Mouse (Mus musculus) midbrain, postnatal 0 days (tissue): Measurements from ENCODE around the gene Zbtb5. TPM values are rescaled to one million over a fixed set of nuclear protein-coding genes. Genes with fewer than 3 reads are reported as not detected.

Experiments
- ATAC-seq: fragments of 200-750 bp; cut with Nextera tagmentation; 2 replicates; pipeline ENCODE4 v1.8.0; 2017; ENCODE audit warnings: moderate number of reproducible peaks, mild to moderate bottlenecking, moderate TSS enrichment, moderate library complexity; ENCODE audit not compliant: low FRiP score
- DNase-seq: peaks from one replicate; pipeline ENCODE4 v3.0.0-alpha.2; 2015; ENCODE audit warnings: low spot score
- H3K27ac ChIP-seq: fragments of 300-500 bp; sonication (generic); 2 replicates; pipeline ENCODE4 v1.5.1; 2014; ENCODE audit warnings: low read depth, mild to moderate bottlenecking, low read length, mixed read lengths
- H3K27me3 ChIP-seq: fragments of 300-500 bp; sonication (generic); 2 replicates; pipeline ENCODE4 v1.6.1; 2014; ENCODE audit warnings: low read length, control low read depth, mixed read lengths; ENCODE audit not compliant: insufficient read depth
- H3K36me3 ChIP-seq: fragments of 300-500 bp; sonication (generic); 2 replicates; pipeline ENCODE4 v1.6.1; 2014; ENCODE audit warnings: low read length, control low read depth, mixed read lengths; ENCODE audit not compliant: insufficient read depth
- H3K4me1 ChIP-seq: fragments of 300-500 bp; sonication (generic); 2 replicates; pipeline ENCODE4 v1.6.1; 2014; ENCODE audit warnings: mild to moderate bottlenecking, control low read depth, antibody characterized with exemption, low read length, mixed read lengths; ENCODE audit not compliant: insufficient read depth
- H3K4me2 ChIP-seq: fragments of 300-500 bp; sonication (generic); 2 replicates; pipeline ENCODE4 v1.6.1; 2014; ENCODE audit warnings: low read depth, mild to moderate bottlenecking, low read length, mixed read lengths; ENCODE audit not compliant: poor library complexity, severe bottlenecking
- H3K4me3 ChIP-seq: fragments of 300-500 bp; sonication (generic); 2 replicates; pipeline ENCODE4 v1.5.1; 2014; ENCODE audit warnings: low read depth, mild to moderate bottlenecking, low read length, moderate library complexity
- H3K9ac ChIP-seq: fragments of 300-500 bp; sonication (generic); replicated peaks from 2 replicates; pipeline ENCODE4 v1.6.1; 2014; ENCODE audit warnings: mild to moderate bottlenecking, low read length, moderate library complexity, mixed read lengths; ENCODE audit not compliant: poor library complexity, severe bottlenecking
- H3K9me3 ChIP-seq: fragments of 300-500 bp; sonication (generic); 2 replicates; pipeline ENCODE4 v1.6.1; 2016; ENCODE audit warnings: low read length, control low read depth
- CTCF ChIP-seq: IDR thresholded peaks from 2 replicates; pipeline ENCODE4 v1.5.1; 2016; ENCODE audit warnings: antibody characterized with exemption, mild to moderate bottlenecking
- WGBS: fragments of 180-500 bp; shearing (Covaris S2); extraction: QIAGEN DNeasy Blood & Tissue Kit; methylation state at CpG from one replicate; pipeline ENCODE4 v1.1.7; 2014; 5-methylcytosine and 5-hydroxymethylcytosine counted together
- polyA plus RNA-seq: library from polyadenylated mRNA; unstranded; fragments of >200 nt; fragmentation: Nextera tagmentation; extraction: Ambion mirVana; gene quantifications from 2 replicates; pipeline ENCODE4 v1.2.1, GENCODE M21; 2015
- total RNA-seq: library from RNA; depleted of rRNA; stranded (reverse); fragments of >200 nt; gene quantifications from 2 replicates; pipeline ENCODE4 v1.2.3, GENCODE M21; 2014

Zbtb5 gene
- total and polyA plus RNA-seq, 2 experiments from 2014 or later = 35.9 to 57.3 TPM

GRCm38 (mm10) chr4:44970612-44971110 lies 41.6 kb downstream of the Zbtb5 start:
- no peaks in the 10 kb centered on the region for H3K36me3 ChIP-seq
- peak; percentile 84 for TF ChIP-seq CTCF
- DNase-seq (peak; percentile 43), ATAC-seq (no peak; the same call in 1 of the 2 replicates)
- H3K4me3 ChIP-seq = no peak overlapping the region
- no peaks in the 10 kb centered on the region for H3K27me3 ChIP-seq
- H3K4me1 ChIP-seq = no peaks in the 10 kb centered on the region
- 23% methylated on average over 10 of the region's 10 CpGs for WGBS
- H3K4me2 ChIP-seq = no peak overlapping the region
- H3K9me3 ChIP-seq = no peaks in the 10 kb centered on the region
- H3K27ac ChIP-seq = no peak overlapping the region
- no peak overlapping the region for H3K9ac ChIP-seq

- no peak for TF ChIP-seq CTCF
- DNase-seq (no peak), ATAC-seq (no peak)
- H3K4me2 ChIP-seq = no peak overlapping the region
- no peaks in the 10 kb centered on the region for H3K4me1 ChIP-seq
- no peak overlapping the region for H3K27ac ChIP-seq
- H3K36me3 ChIP-seq = no peaks in the 10 kb centered on the region
- no peaks in the 10 kb centered on the region for H3K9me3 ChIP-seq
- H3K4me3 ChIP-seq = no peak overlapping the region
- no peaks in the 10 kb centered on the region for H3K27me3 ChIP-seq
- H3K9ac ChIP-seq = no peak overlapping the region
- WGBS = 93% methylated on average over 7 of the region's 7 CpGs
Observed at GRCm38 (mm10) chr4:44970056-44970455, 42.2 kb downstream of the Zbtb5 start.

GRCm38 (mm10) chr4:44967402-44967801 lies 44.8 kb downstream of the Zbtb5 start:
- Histone ChIP-seq H3K27ac (no peak overlapping the region), H3K4me2 (no peak overlapping the region), H3K4me1 (no peaks in the 10 kb centered on the region), H3K36me3 (no peaks in the 10 kb centered on the region), H3K4me3 (no peak overlapping the region), H3K9ac (no peak overlapping the region), H3K9me3 (no peaks in the 10 kb centered on the region), H3K27me3 (no peaks in the 10 kb centered on the region)
- DNase-seq (no peak), ATAC-seq (no peak)
- 90% methylated on average over 8 of the region's 8 CpGs for WGBS
- TF ChIP-seq CTCF = no peak

GRCm38 (mm10) chr4:44965736-44966135 lies 46.5 kb downstream of the Zbtb5 start:
- H3K4me2 ChIP-seq = no peak overlapping the region
- H3K9ac ChIP-seq = no peak overlapping the region
- no peak for DNase-seq
- no peaks in the 10 kb centered on the region for H3K27me3 ChIP-seq
- H3K4me1 ChIP-seq = no peaks in the 10 kb centered on the region
- WGBS = 90% methylated on average over 3 of the region's 3 CpGs
- H3K27ac ChIP-seq = no peak overlapping the region
- no peak for TF ChIP-seq CTCF
- H3K4me3 ChIP-seq = no peak overlapping the region
- ATAC-seq = no peak
- H3K36me3 ChIP-seq = no peaks in the 10 kb centered on the region
- no peaks in the 10 kb centered on the region for H3K9me3 ChIP-seq

- no peak for TF ChIP-seq CTCF
- no peak overlapping the region for H3K4me2 ChIP-seq
- no peak overlapping the region for H3K4me3 ChIP-seq
- no peak overlapping the region for H3K27ac ChIP-seq
- 92% methylated on average over 2 of the region's 2 CpGs for WGBS
- no peak overlapping the region for H3K9ac ChIP-seq
- ATAC-seq (no peak), DNase-seq (no peak)
- no peaks in the 10 kb centered on the region for H3K9me3 ChIP-seq
- no peaks in the 10 kb centered on the region for H3K36me3 ChIP-seq
- H3K4me1 ChIP-seq = no peaks in the 10 kb centered on the region
- H3K27me3 ChIP-seq = no peaks in the 10 kb centered on the region
Observed at GRCm38 (mm10) chr4:44965175-44965574, 47.0 kb downstream of the Zbtb5 start.

- Histone ChIP-seq H3K4me3 (no peak overlapping the region), H3K9me3 (no peaks in the 10 kb centered on the region), H3K9ac (no peak overlapping the region), H3K4me2 (no peak overlapping the region), H3K27me3 (no peaks in the 10 kb centered on the region), H3K27ac (no peak overlapping the region), H3K4me1 (no peaks in the 10 kb centered on the region), H3K36me3 (no peaks in the 10 kb centered on the region)
- no peak for ATAC-seq
- no peak for DNase-seq
- 67% methylated on average over 11 of the region's 11 CpGs for WGBS
- no peak for TF ChIP-seq CTCF
Observed at GRCm38 (mm10) chr4:44963156-44963555, 49.1 kb downstream of the Zbtb5 start.
